Mouse (Mus musculus) liver, postnatal 0 days (tissue): ENCODE results near the gene Has3. TPM values are rescaled to one million over a fixed set of nuclear protein-coding genes. Genes with fewer than 3 reads are reported as not detected.
A peak's percentile ranks its signal among the peaks of the same experiment; 100 is the strongest.

ENCODE experiments used
- ATAC-seq: fragments of 200-750 bp; cut with Nextera tagmentation; 2 replicates; pipeline ENCODE4 v1.8.0; 2017; ENCODE audit warnings: mild to moderate bottlenecking, moderate library complexity
- DNase-seq: peaks from one replicate; pipeline ENCODE4 v3.0.0-alpha.2; 2016
- H3K27ac ChIP-seq: fragments of 300-500 bp; sonication (generic); 2 replicates; pipeline ENCODE4 v1.5.1; 2014; ENCODE audit warnings: antibody characterized with exemption, moderate library complexity, mild to moderate bottlenecking, low read depth
- H3K27me3 ChIP-seq: fragments of 300-500 bp; sonication (generic); 2 replicates; pipeline ENCODE4 v1.6.1; 2014; ENCODE audit warnings: low read length, control low read depth, mixed read lengths; ENCODE audit not compliant: insufficient read depth
- H3K36me3 ChIP-seq: fragments of 300-500 bp; sonication (generic); replicated peaks from 2 replicates; pipeline ENCODE4 v1.6.1; 2014; ENCODE audit warnings: mild to moderate bottlenecking, control low read depth, low read length, moderate library complexity, mixed read lengths; ENCODE audit not compliant: insufficient read depth
- H3K4me1 ChIP-seq: fragments of 300-500 bp; sonication (generic); 2 replicates; pipeline ENCODE4 v1.6.1; 2014; ENCODE audit warnings: antibody characterized with exemption, mild to moderate bottlenecking, control low read depth; ENCODE audit not compliant: insufficient read depth
- H3K4me2 ChIP-seq: fragments of 300-500 bp; sonication (generic); 2 replicates; pipeline ENCODE4 v1.6.1; 2014; ENCODE audit warnings: low read depth, mild to moderate bottlenecking, low read length, moderate library complexity, mixed read lengths
- H3K4me3 ChIP-seq: fragments of 300-500 bp; sonication (generic); 2 replicates; pipeline ENCODE4 v1.5.1; 2014; ENCODE audit warnings: low read depth, low read length
- H3K9ac ChIP-seq: fragments of 300-500 bp; sonication (generic); replicated peaks from 2 replicates; pipeline ENCODE4 v1.6.1; 2014; ENCODE audit warnings: mild to moderate bottlenecking, moderate library complexity
- H3K9me3 ChIP-seq: fragments of 300-500 bp; sonication (generic); 2 replicates; pipeline ENCODE4 v1.6.1; 2016; ENCODE audit warnings: mild to moderate bottlenecking, control low read depth, low read length, mixed read lengths
- CTCF ChIP-seq: sonication (generic); IDR thresholded peaks from 2 replicates; pipeline ENCODE4 v1.5.1; 2016; ENCODE audit warnings: antibody characterized with exemption, low read depth
- EP300 ChIP-seq: IDR thresholded peaks from 2 replicates; pipeline ENCODE4 v1.6.1; 2016; ENCODE audit warnings: antibody characterized with exemption, low read depth, mild to moderate bottlenecking
- WGBS: fragments of 180-500 bp; shearing (Covaris S2); extraction: QIAGEN DNeasy Blood & Tissue Kit; methylation state at CpG from one replicate; pipeline ENCODE4 v1.1.7; 2014; ENCODE audit not compliant: insufficient replicate concordance; 5-methylcytosine and 5-hydroxymethylcytosine counted together
- polyA plus RNA-seq: library from polyadenylated mRNA; unstranded; fragments of >200 nt; fragmentation: Nextera tagmentation; extraction: Ambion mirVana; gene quantifications from 2 replicates; pipeline ENCODE4 v1.2.1, GENCODE M21; 2015

Gene Has3
- polyA plus RNA-seq, 1 experiment from 2014 or later, result 0.05 TPM

DNA sequence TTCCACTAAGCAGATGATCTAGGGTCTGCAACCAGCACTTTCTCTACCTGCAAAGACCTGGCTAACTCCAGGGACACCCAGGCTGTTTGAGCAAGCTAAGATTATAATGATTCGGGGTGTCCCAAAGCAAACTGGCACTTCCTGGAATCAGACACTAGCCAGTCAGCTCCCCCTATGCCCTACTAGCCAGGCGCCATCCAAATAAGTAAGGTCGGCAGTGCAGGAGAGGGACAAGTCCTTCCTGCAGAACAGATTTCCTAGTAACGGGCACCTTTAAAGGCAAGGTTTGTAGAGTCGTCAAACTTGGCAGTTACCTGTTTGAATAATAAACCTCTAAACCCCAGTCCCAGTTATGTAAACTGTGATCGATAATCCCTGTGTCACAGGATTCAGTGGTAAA, 31.2 kb upstream of the Has3 start:
- peaks cover 5% of the 10 kb centered on the region; the same call in 1 of the 2 replicates for H3K4me1 ChIP-seq
- H3K9me3 ChIP-seq, result no peaks in the 10 kb centered on the region
- TF ChIP-seq CTCF (no peak), EP300 (no peak)
- no peak overlapping the region for H3K9ac ChIP-seq
- H3K36me3 ChIP-seq, result no peaks in the 10 kb centered on the region
- no peak overlapping the region for H3K4me3 ChIP-seq
- no peak overlapping the region for H3K27ac ChIP-seq
- H3K4me2 ChIP-seq, result peak overlapping the region; percentile 26
- no peak for DNase-seq
- WGBS, result 57% methylated on average over 6 of the region's 6 CpGs
- H3K27me3 ChIP-seq, result no peaks in the 10 kb centered on the region
- ATAC-seq, result peak; percentile 35; the same call in 1 of the 2 replicates

DNA sequence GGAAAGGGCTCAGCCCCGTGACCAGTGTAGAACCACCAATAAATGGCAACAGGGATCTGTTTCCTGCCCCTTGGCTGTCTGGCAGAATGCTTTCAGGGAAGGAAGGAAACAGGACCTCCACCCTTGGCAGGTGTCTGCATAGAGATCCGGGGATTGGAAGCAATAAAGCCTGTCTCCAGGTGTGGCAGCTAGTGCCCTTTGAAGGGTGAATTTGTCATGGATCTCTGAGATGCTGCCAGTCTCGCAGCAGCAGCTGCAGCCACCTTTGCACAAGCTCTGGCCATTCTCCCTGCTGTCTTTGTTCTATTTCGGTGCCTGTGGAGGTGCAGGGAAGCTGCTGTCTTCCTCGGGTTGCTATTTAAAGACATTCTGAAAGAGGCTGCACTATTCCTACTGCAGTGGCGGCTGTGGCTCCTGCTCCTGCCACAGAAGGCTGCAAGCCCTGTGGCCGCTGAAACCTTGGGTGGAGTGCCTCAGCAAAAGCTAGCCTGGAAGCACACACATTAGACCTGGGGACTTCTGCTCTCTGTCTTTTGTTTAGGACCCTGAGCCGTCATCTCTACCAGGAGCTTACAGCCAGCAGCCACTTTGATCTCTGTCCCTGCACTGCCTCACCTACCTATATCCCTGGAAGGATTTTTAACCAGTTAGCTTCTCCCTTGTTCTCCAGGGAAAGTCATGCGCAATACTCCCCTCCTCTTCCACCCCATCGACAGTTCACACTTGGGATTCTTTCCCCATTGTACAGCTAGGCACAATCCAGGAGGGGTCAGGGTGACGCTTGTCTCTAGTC, 30.6 kb upstream of the Has3 start:
- Histone ChIP-seq H3K4me2 (peak overlapping the region; percentile 26), H3K4me3 (no peak overlapping the region), H3K4me1 (peaks cover 5% of the 10 kb centered on the region; the same call in 1 of the 2 replicates), H3K27me3 (no peaks in the 10 kb centered on the region), H3K9ac (no peak overlapping the region), H3K36me3 (no peaks in the 10 kb centered on the region), H3K27ac (no peak overlapping the region), H3K9me3 (no peaks in the 10 kb centered on the region)
- ATAC-seq, result no peak
- DNase-seq, result no peak
- WGBS, result 52% methylated on average over 11 of the region's 11 CpGs
- TF ChIP-seq EP300, result no peak
- TF ChIP-seq CTCF, result no peak

DNA sequence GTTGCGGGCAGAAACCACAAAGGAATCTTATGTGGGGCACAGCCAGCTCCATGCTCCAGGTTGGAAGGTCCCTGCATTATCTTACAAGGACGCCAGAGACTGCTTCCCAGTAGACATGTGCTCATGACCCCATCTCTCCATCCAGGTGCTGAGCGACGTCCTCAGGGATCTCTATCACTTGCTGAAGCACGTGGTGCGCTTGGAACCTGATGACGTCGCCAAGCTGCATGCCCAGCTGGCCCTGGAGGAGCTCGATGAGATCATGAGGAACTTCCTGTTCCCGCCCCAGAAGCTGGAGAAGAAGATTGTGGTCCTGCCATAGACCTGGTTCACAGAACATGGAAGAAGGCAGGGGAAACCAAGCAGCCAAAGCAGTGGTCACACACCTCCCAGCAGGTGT, 20.0 kb upstream of the Has3 start:
- Histone ChIP-seq H3K4me2 (no peak overlapping the region), H3K27ac (no peak overlapping the region), H3K9me3 (no peaks in the 10 kb centered on the region), H3K27me3 (no peaks in the 10 kb centered on the region), H3K9ac (no peak overlapping the region), H3K4me1 (0 out of 2 replicates have a peak, but pooled peaks cover 3% of the 10 kb centered on the region), H3K36me3 (no peaks in the 10 kb centered on the region; the same call in 1 of the 2 replicates), H3K4me3 (no peak overlapping the region)
- TF ChIP-seq CTCF (no peak), EP300 (no peak)
- DNase-seq, result no peak
- ATAC-seq, result no peak
- 64% methylated on average over 10 of the region's 10 CpGs for whole genome bisulfite sequencing

DNA sequence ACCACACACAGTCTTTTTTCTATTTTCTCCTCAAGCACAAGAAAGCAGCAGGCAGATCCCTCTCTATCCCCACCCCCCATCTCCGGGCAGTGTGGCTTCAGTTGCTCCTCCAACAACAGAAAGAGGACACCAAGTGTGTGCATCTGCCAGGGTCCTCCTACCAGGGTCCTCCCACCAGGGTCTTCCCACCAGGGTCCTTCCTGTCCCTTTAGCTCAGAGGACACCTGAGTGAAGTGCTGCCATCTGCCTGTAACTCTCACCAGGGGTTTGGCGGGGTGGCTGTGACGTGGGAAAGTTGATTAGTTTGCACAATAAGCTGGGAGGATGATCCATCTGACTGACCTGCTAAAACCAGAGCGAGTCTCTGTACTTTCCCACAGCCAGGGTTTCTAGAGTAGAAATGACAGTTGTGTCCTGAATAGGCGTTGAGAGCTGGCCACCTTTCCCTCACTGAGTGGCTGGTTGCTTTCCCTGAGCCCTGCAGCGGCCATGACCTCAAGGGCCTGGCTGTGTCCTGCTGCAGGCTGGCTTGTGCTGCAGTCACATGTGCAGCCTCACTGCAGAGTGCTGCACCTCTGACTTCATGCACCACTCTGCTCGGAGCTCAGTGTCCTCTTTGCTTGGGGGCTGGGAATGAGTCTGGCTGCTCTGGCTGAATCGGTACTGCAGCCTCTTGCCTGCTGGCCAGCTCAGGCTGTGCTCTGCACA, 15.4 kb upstream of the Has3 start:
- no peaks in the 10 kb centered on the region for H3K9me3 ChIP-seq
- no peak overlapping the region for H3K27ac ChIP-seq
- H3K36me3 ChIP-seq, result no peaks in the 10 kb centered on the region; the same call in 1 of the 2 replicates
- H3K9ac ChIP-seq, result no peak overlapping the region
- TF ChIP-seq EP300, result no peak
- TF ChIP-seq CTCF, result 0 out of 2 replicates have a peak, but pooled peaks have one; percentile 25
- no peaks in the 10 kb centered on the region for H3K27me3 ChIP-seq
- no peak overlapping the region for H3K4me3 ChIP-seq
- 56% methylated on average over 8 of the region's 8 CpGs for WGBS
- DNase-seq, result no peak
- peak; percentile 29; the same call in 1 of the 2 replicates for ATAC-seq
- no peak overlapping the region for H3K4me2 ChIP-seq
- peaks cover 6% of the 10 kb centered on the region; the same call in 1 of the 2 replicates for H3K4me1 ChIP-seq

DNA sequence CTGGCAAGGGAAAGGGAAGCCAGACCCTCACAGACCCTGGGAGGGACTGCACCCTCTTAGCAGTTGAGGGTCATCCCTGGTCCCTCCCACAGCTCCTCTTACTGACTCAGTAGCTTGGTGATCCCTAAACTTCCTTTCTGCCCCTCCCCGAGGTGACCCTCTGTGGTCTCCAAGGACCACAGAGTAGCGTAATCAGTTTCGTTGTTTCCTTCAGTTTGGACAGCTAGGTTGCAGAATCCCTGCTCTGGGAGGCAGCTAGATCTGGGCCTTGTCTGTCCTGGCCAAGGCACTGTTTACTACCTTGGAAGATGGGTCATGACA, 14.8 kb upstream of the Has3 start:
- ATAC-seq (no peak), DNase-seq (no peak)
- H3K9me3 ChIP-seq, result no peaks in the 10 kb centered on the region
- peaks cover 6% of the 10 kb centered on the region; the same call in 1 of the 2 replicates for H3K4me1 ChIP-seq
- no peak overlapping the region for H3K4me3 ChIP-seq
- no peak overlapping the region for H3K4me2 ChIP-seq
- no peak overlapping the region for H3K9ac ChIP-seq
- WGBS, result 50% methylated on average over 3 of the region's 3 CpGs
- no peak for TF ChIP-seq EP300
- no peak for TF ChIP-seq CTCF
- no peak overlapping the region for H3K27ac ChIP-seq
- H3K27me3 ChIP-seq, result no peaks in the 10 kb centered on the region
- no peaks in the 10 kb centered on the region for H3K36me3 ChIP-seq

DNA sequence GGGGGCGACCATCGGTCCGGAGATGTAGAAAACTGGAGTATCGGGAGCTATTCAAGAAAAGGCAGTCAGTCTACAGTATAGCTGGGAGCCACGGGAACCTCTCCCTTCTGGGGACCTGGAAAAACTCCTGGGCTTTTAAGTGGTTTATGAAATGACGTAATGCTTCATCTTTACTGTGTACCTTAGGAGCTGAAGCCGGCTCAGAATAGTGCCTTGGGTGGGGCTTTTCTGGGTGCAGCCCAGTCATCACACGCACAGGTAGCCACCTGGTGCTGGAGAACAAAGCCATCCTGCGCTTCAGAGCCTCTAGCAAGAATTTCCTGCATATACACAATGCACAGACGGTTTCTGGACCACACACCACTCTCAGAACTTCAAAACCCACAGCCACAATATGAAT, 7.2 kb upstream of the Has3 start:
- DNase-seq (no peak), ATAC-seq (no peak)
- H3K4me3 ChIP-seq, result no peak overlapping the region
- H3K4me1 ChIP-seq, result no peaks in the 10 kb centered on the region
- no peaks in the 10 kb centered on the region for H3K9me3 ChIP-seq
- no peaks in the 10 kb centered on the region for H3K27me3 ChIP-seq
- TF ChIP-seq CTCF (no peak), EP300 (no peak)
- H3K36me3 ChIP-seq, result no peaks in the 10 kb centered on the region
- no peak overlapping the region for H3K9ac ChIP-seq
- H3K27ac ChIP-seq, result no peak overlapping the region
- H3K4me2 ChIP-seq, result no peak overlapping the region
- WGBS, result 84% methylated on average over 10 of the region's 10 CpGs
